Mouse (Mus musculus) hindbrain, embryonic 12.5 days (tissue): ENCODE data around the gene P2ry6. TPM values are rescaled to one million over a fixed set of nuclear protein-coding genes. Genes with fewer than 3 reads are reported as not detected.

Experiments
- ATAC-seq: fragments of 200-750 bp; cut with Nextera tagmentation; 2 replicates; pipeline ENCODE4 v1.8.0; 2017; ENCODE audit warnings: moderate TSS enrichment; ENCODE audit not compliant: low FRiP score
- H3K27ac ChIP-seq: fragments of 300-500 bp; sonication (generic); 2 replicates; pipeline ENCODE4 v1.5.1; 2016; ENCODE audit warnings: mild to moderate bottlenecking
- H3K27me3 ChIP-seq: fragments of 300-500 bp; sonication (generic); 2 replicates; pipeline ENCODE4 v1.6.1; 2016; ENCODE audit warnings: mild to moderate bottlenecking
- H3K36me3 ChIP-seq: fragments of 300-500 bp; sonication (generic); 2 replicates; pipeline ENCODE4 v1.6.1; 2016; ENCODE audit warnings: mild to moderate bottlenecking
- H3K4me1 ChIP-seq: fragments of 300-500 bp; sonication (generic); 2 replicates; pipeline ENCODE4 v1.6.1; 2016
- H3K4me2 ChIP-seq: fragments of 300-500 bp; sonication (generic); replicated peaks from 2 replicates; pipeline ENCODE4 v1.6.1; 2016; ENCODE audit warnings: mild to moderate bottlenecking
- H3K4me3 ChIP-seq: fragments of 300-500 bp; sonication (generic); 2 replicates; pipeline ENCODE4 v1.5.1; 2016; ENCODE audit warnings: mild to moderate bottlenecking
- H3K9ac ChIP-seq: fragments of 300-500 bp; sonication (generic); 2 replicates; pipeline ENCODE4 v1.6.1; 2016; ENCODE audit warnings: mild to moderate bottlenecking, moderate library complexity
- H3K9me3 ChIP-seq: fragments of 300-500 bp; sonication (generic); replicated peaks from 2 replicates; pipeline ENCODE4 v1.6.1; 2016; ENCODE audit warnings: mild to moderate bottlenecking
- WGBS: fragments of 180-500 bp; shearing (Covaris S2); methylation state at CpG from one replicate; pipeline ENCODE4 v1.1.7; 2016; 5-methylcytosine and 5-hydroxymethylcytosine counted together
- polyA plus RNA-seq: library from polyadenylated mRNA; unstranded; fragments of >200 nt; fragmentation: Nextera tagmentation; extraction: Ambion mirVana; gene quantifications from 2 replicates; pipeline ENCODE4 v1.2.1, GENCODE M21; 2016

The P2ry6 gene
- polyA plus RNA-seq, 1 experiment from 2014 or later: 2.8 TPM

- Histone ChIP-seq H3K36me3 (no peaks in the 10 kb centered on the region), H3K9ac (no peak overlapping the region), H3K4me1 (no peaks in the 10 kb centered on the region; the same call in 1 of the 2 replicates), H3K27me3 (no peaks in the 10 kb centered on the region), H3K27ac (no peak overlapping the region), H3K4me3 (no peak overlapping the region), H3K9me3 (no peaks in the 10 kb centered on the region), H3K4me2 (no peak overlapping the region)
- ATAC-seq: no peak
- 88% methylated on average over 5 of the region's 5 CpGs for WGBS
Observed at GRCm38 (mm10) chr7:100904612-100905011, 69.8 kb downstream of the P2ry6 start.

GRCm38 (mm10) chr7:100902451-100903137 is 71.9 kb downstream of the P2ry6 start:
- Histone ChIP-seq H3K27ac (no peak overlapping the region), H3K27me3 (no peaks in the 10 kb centered on the region), H3K4me3 (no peak overlapping the region), H3K9me3 (no peaks in the 10 kb centered on the region), H3K9ac (no peak overlapping the region), H3K4me2 (no peak overlapping the region), H3K36me3 (no peaks in the 10 kb centered on the region), H3K4me1 (no peaks in the 10 kb centered on the region)
- peak; percentile 40; the same call in 1 of the 2 replicates for ATAC-seq
- 84% methylated on average over 9 of the region's 9 CpGs for WGBS

GRCm38 (mm10) chr7:100897828-100898227 is 76.6 kb downstream of the P2ry6 start:
- H3K9me3 ChIP-seq: no peaks in the 10 kb centered on the region
- H3K4me3 ChIP-seq: no peak overlapping the region
- no peak overlapping the region for H3K4me2 ChIP-seq
- no peaks in the 10 kb centered on the region for H3K36me3 ChIP-seq
- 84% methylated on average over 5 of the region's 5 CpGs for WGBS
- ATAC-seq: no peak
- no peak overlapping the region for H3K27ac ChIP-seq
- H3K4me1 ChIP-seq: peaks cover 28% of the 10 kb centered on the region
- H3K9ac ChIP-seq: peak overlapping the region; percentile 27; the same call in 1 of the 2 replicates
- peaks cover 6% of the 10 kb centered on the region for H3K27me3 ChIP-seq

GRCm38 (mm10) chr7:100894833-100895226 is 79.6 kb downstream of the P2ry6 start:
- 2% methylated on average over 12 of the region's 12 CpGs for WGBS
- ATAC-seq: peak; percentile 58
- Histone ChIP-seq H3K27me3 (peaks cover 6% of the 10 kb centered on the region), H3K4me2 (peak overlapping the region; percentile 93), H3K9me3 (no peaks in the 10 kb centered on the region), H3K9ac (peak overlapping the region; percentile 80), H3K36me3 (peaks cover 2% of the 10 kb centered on the region), H3K4me3 (peak overlapping the region; percentile 60), H3K4me1 (peaks cover 32% of the 10 kb centered on the region), H3K27ac (no peak overlapping the region)

GRCm38 (mm10) chr7:100894057-100894832 is 80.2 kb downstream of the P2ry6 start:
- peak; percentile 59 for ATAC-seq
- Histone ChIP-seq H3K4me1 (peaks cover 32% of the 10 kb centered on the region), H3K9me3 (no peaks in the 10 kb centered on the region), H3K27me3 (peaks cover 6% of the 10 kb centered on the region), H3K36me3 (peaks cover 8% of the 10 kb centered on the region), H3K4me3 (peak overlapping the region; percentile 60), H3K9ac (peak overlapping the region; percentile 80), H3K27ac (0 out of 2 replicates have a peak overlapping the region, but pooled peaks have one; percentile 35), H3K4me2 (peak overlapping the region; percentile 93)
- 7% methylated on average over 29 of the region's 53 CpGs for WGBS

- peak overlapping the region; percentile 93 for H3K4me2 ChIP-seq
- H3K9ac ChIP-seq: peak overlapping the region; percentile 57
- no peak overlapping the region; the same call in 1 of the 2 replicates for H3K27ac ChIP-seq
- peaks cover 6% of the 10 kb centered on the region for H3K27me3 ChIP-seq
- ATAC-seq: peak; percentile 22; the same call in 1 of the 2 replicates
- no peaks in the 10 kb centered on the region for H3K9me3 ChIP-seq
- peaks cover 32% of the 10 kb centered on the region for H3K4me1 ChIP-seq
- 0 out of 2 replicates have a peak overlapping the region, but pooled peaks have one; percentile 2 for H3K4me3 ChIP-seq
- 37% methylated on average over 20 of the region's 20 CpGs for WGBS
- peaks cover 12% of the 10 kb centered on the region for H3K36me3 ChIP-seq
Observed at GRCm38 (mm10) chr7:100893249-100894056, 81.0 kb downstream of the P2ry6 start.

Other genes with a start within 250 kb of the P2ry6 start
- gene Relt, start 111.2 kb downstream of the P2ry6 start, polyA plus RNA-seq: 3.6 and 4.5 TPM in 2 replicates
- 9.1 and 9.6 TPM in 2 replicates for gene Arhgef17, start 42.5 kb downstream of the P2ry6 start, polyA plus RNA-seq
- gene P2ry2, start 38.2 kb upstream of the P2ry6 start, polyA plus RNA-seq: 0.61 and 0.77 TPM in 2 replicates
- 40.0 and 40.5 TPM in 2 replicates for gene Fchsd2, start 118.2 kb upstream of the P2ry6 start, polyA plus RNA-seq